9 mouse cellular contexts compared by ENCODE assay signal in genomic region chr6:28705384-28706107, GRCm38 (mm10).
DNase-seq lines count a peak whose midpoint lies in the region; ATAC-seq lines count a peak whose summit lies in the region.
"Had no signal": no experiment of that assay in that cellular context is flagged by ENCODE, and none has a peak within 500 bp of the region (broad histone marks: within the 10 kb centered on the region; RNA-seq: fewer than 3 reads in every experiment).

No protein-coding gene starts in this region.

- H3K27ac ChIP-seq in forebrain, embryonic 13.5 days: peak overlapping the region; percentile 61
- H3K27ac ChIP-seq in forebrain, embryonic 11.5 days (ENCODE audit: low read depth, low read length): no peak overlapping the region
- no peak overlapping the region for H3K27ac ChIP-seq in heart, embryonic 12.5 days (ENCODE audit: poor library complexity, severe bottlenecking)

- H3K9me3 ChIP-seq in forebrain, embryonic 13.5 days (replicated peaks): no peaks in the 10 kb centered on the region
- no peaks in the 10 kb centered on the region for H3K9me3 ChIP-seq in forebrain, embryonic 11.5 days (ENCODE audit: control insufficient read depth, low read length)
- no peaks in the 10 kb centered on the region for H3K9me3 ChIP-seq in heart, embryonic 12.5 days (replicated peaks)
- H3K9me3 ChIP-seq: limb, embryonic 15.5 days had no signal

- no peak overlapping the region for H3K4me2 ChIP-seq in forebrain, embryonic 13.5 days
- no peak overlapping the region for H3K4me2 ChIP-seq in forebrain, embryonic 11.5 days (ENCODE audit: low read depth, low read length, severe bottlenecking)
- peak overlapping the region; percentile 8; the same call in 1 of the 2 replicates for H3K4me2 ChIP-seq in heart, embryonic 12.5 days
- H3K4me2 ChIP-seq: limb, embryonic 15.5 days had no signal

- no peak overlapping the region for H3K4me3 ChIP-seq in forebrain, embryonic 13.5 days
- H3K4me3 ChIP-seq in forebrain, embryonic 11.5 days (ENCODE audit: low read depth, low read length): no peak overlapping the region
- H3K4me3 ChIP-seq in heart, embryonic 12.5 days: no peak overlapping the region
- H3K4me3 ChIP-seq: limb, embryonic 15.5 days had no signal

- H3K4me1 ChIP-seq in forebrain, embryonic 13.5 days: peaks cover 37% of the 10 kb centered on the region
- peaks cover 7% of the 10 kb centered on the region for H3K4me1 ChIP-seq in forebrain, embryonic 11.5 days (replicated peaks; ENCODE audit: control insufficient read depth, insufficient read depth, low read length)
- H3K4me1 ChIP-seq in heart, embryonic 12.5 days (replicated peaks): peaks cover 49% of the 10 kb centered on the region

- H3K9ac ChIP-seq in forebrain, embryonic 13.5 days: no peak overlapping the region
- H3K9ac ChIP-seq in forebrain, embryonic 11.5 days (ENCODE audit: low read length): no peak overlapping the region
- H3K9ac ChIP-seq in heart, embryonic 12.5 days: no peak overlapping the region
- H3K9ac ChIP-seq: limb, embryonic 15.5 days had no signal

- ATAC-seq in forebrain, embryonic 13.5 days: peak; percentile 64
- no peak for ATAC-seq in forebrain, embryonic 11.5 days (replicated peaks; ENCODE audit: low FRiP score)
- no peak for ATAC-seq in heart, embryonic 12.5 days (ENCODE audit: insufficient number of reproducible peaks, low FRiP score)

- intact Hi-C loops in left cerebral cortex, postnatal 25 days (cut with DNase I): no loop called here

- H3K36me3 ChIP-seq in forebrain, embryonic 13.5 days (ENCODE audit: poor library complexity, severe bottlenecking): peaks cover 7% of the 10 kb centered on the region; the same call in 1 of the 2 replicates
- H3K36me3 ChIP-seq in forebrain, embryonic 11.5 days (ENCODE audit: control insufficient read depth, insufficient read depth, low read length): no peaks in the 10 kb centered on the region; the same call in 1 of the 2 replicates
- H3K36me3 ChIP-seq in heart, embryonic 12.5 days: peaks cover 15% of the 10 kb centered on the region

- DNase-seq in forebrain, embryonic 11.5 days (ENCODE audit: low spot score): no peak
- DNase-seq in cerebellum, adult 11-12 months: peak; percentile 50
- peak; percentile 61 to 88 for DNase-seq in left cerebral cortex, postnatal 25 days (ENCODE audit: low spot score in 2 of 2)
- peak; percentile 46 for DNase-seq in skeletal muscle tissue, adult 2 months (ENCODE audit: low read depth, low spot score)
- DNase-seq in urinary bladder, postnatal 4 days (ENCODE audit: low spot score in 2 of 2): no peak
- no peak for DNase-seq in kidney, adult 11 months

- no peaks in the 10 kb centered on the region for H3K27me3 ChIP-seq in forebrain, embryonic 13.5 days
- no peaks in the 10 kb centered on the region for H3K27me3 ChIP-seq in forebrain, embryonic 11.5 days (ENCODE audit: control insufficient read depth, insufficient read depth, low read length)
- no peaks in the 10 kb centered on the region for H3K27me3 ChIP-seq in heart, embryonic 12.5 days (replicated peaks)
- H3K27me3 ChIP-seq: limb, embryonic 15.5 days had no signal

- 73% methylated on average over 6 of the region's 6 CpGs for WGBS in forebrain, embryonic 13.5 days
- 94% methylated on average over 6 of the region's 6 CpGs for WGBS in forebrain, embryonic 11.5 days
- 31% methylated on average over 6 of the region's 6 CpGs for WGBS in heart, embryonic 12.5 days

Comparison
In these comparisons a context has a peak if more than half of its experiments do, and no peak if none do; other contexts are left out.
1. DNase-seq: peak in cerebellum, adult 11-12 months (single experiment), left cerebral cortex, postnatal 25 days (2 of 2) and skeletal muscle tissue, adult 2 months (single experiment); none in forebrain, embryonic 11.5 days (single experiment), urinary bladder, postnatal 4 days (0 of 2) and kidney, adult 11 months (single experiment).